Mouse (Mus musculus): ENCODE data around the gene Gm14124. TPM values are rescaled to one million over a fixed set of nuclear protein-coding genes. Genes with fewer than 3 reads are reported as not detected.
"Not testable (repeated sequence)": the region's sequence is repeated elsewhere in the genome, so short reads cannot be mapped to it uniquely, and the experiment has no call there.

The Gm14124 gene
- polyA plus RNA-seq (2014; fragmentation: Nextera tagmentation; extraction: Ambion mirVana): not detected in 2 replicates

DNA sequence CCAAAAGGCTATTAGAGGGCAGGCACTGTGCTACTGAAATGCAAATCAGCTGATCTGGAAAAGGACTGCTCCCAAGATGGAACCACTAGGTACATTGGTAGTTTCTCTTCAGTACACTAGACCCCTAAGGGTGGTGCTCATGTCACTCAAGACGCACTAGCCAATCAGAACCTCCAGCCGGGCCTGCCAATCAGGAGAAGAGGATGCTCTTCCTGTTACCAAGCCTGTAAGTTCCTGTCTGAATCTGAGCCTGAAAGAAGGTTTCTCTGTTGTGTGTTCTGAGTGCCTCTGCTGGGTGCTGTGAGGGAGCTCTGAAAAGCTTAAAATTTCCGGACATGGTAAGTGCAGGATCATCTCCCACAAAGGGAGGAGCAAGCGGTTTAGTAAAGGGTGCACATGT is at the start of gene Gm14124:
Gm14124 (plus strand) TSS at position 227 of the 400 bp plus-strand sequence.
- not testable (repeated sequence) for H3K27ac ChIP-seq (replicated peaks; ENCODE audit: low read depth, low read length); H3K36me3 ChIP-seq (ENCODE audit: control insufficient read depth, insufficient read depth, low read length); H3K4me1 ChIP-seq (ENCODE audit: control insufficient read depth, insufficient read depth, low read length); H3K27me3 ChIP-seq (ENCODE audit: control insufficient read depth, insufficient read depth, low read length); H3K9me3 ChIP-seq (ENCODE audit: control insufficient read depth, low read length); H3K4me3 ChIP-seq (ENCODE audit: low read depth, low read length); ATAC-seq (ENCODE audit: insufficient number of reproducible peaks, low FRiP score, low TSS enrichment, low read depth); DNase-seq (ENCODE audit: low spot score); H3K4me2 ChIP-seq (ENCODE audit: low read depth, severe bottlenecking); H3K9ac ChIP-seq (ENCODE audit: low read length)
- WGBS: 87% methylated on average over 4 of the region's 4 CpGs

DNA sequence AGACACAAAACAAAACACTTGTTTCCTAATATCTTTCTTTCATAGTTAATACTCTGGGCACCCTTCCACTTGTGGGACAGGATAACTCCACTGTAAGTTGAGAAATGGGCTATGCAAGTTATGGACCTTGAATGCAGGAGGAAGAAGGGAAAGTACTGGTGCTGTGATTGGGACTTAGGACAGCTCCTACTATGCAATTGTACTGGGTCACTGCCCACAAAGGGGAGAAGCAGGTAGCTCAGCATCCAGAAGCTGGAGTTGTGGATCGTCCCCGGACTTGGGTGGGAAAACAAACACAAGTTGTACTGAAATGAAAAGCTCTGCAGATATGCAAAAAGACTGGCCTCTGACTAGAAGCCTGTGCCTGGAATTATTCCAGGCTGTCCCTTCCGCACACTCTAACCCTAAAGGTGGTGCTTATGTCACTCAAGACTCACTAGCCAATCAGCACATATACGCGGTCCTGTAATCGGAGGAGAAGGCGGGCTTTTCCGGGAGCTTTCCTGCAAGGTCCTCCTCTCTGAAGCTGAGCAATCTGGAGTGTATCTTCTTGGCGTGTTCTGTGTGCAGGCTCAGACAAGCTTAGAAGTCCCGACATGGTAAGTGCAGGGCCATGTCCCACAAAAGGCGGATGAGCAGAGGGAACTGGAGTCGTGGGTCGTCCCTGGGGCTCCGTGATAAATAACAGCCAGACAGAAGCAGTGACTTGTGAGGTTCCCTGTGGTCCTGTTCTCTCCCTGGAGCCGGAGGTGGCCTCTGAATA is 39.5 kb upstream of the Gm14124 start, which contains the start of gene Zfp937:
Zfp937 (plus strand) TSS at position 474 of the 763 bp plus-strand sequence.
- peak within 1 kb of the TSS; percentile 33 for H3K4me3 ChIP-seq (ENCODE audit: low read depth, low read length)
- H3K4me2 ChIP-seq (ENCODE audit: low read depth, severe bottlenecking): peak within 1 kb of the TSS; percentile 30; the same call in 1 of the 2 replicates
- not testable (repeated sequence) for H3K4me1 ChIP-seq (ENCODE audit: control insufficient read depth, insufficient read depth, low read length); H3K9me3 ChIP-seq (ENCODE audit: control insufficient read depth, low read length); H3K27ac ChIP-seq (replicated peaks; ENCODE audit: low read depth, low read length); H3K36me3 ChIP-seq (ENCODE audit: control insufficient read depth, insufficient read depth, low read length); H3K27me3 ChIP-seq (ENCODE audit: control insufficient read depth, insufficient read depth, low read length)
- DNase-seq (ENCODE audit: low spot score): peak; percentile 68
- H3K9ac ChIP-seq (ENCODE audit: low read length): peak within 1 kb of the TSS; percentile 48
- peak; percentile 100 for ATAC-seq (ENCODE audit: insufficient number of reproducible peaks, low FRiP score, low TSS enrichment, low read depth)
- 2% methylated on average over 15 of the region's 15 CpGs for WGBS

DNA sequence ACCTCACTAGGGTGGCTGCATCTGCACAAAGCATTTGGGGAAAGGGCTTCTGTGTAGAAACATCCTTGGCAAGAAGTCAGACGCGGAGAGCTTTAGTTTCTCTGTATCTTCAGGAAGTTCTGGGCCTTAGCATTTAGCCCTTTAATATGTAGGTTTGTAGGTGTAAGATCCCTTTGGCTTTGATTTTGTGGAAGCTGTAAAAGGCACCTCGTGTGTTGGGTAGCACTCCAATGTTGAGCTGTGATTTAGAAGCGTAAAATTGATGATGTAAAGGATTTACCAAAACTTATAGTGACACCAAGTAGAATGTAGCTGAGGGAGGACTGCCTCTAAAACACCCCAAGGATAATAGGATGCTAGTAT is 39.0 kb upstream of the Gm14124 start:
- not testable (repeated sequence) for ATAC-seq (ENCODE audit: insufficient number of reproducible peaks, low FRiP score, low TSS enrichment, low read depth); H3K27ac ChIP-seq (replicated peaks; ENCODE audit: low read depth, low read length); H3K4me1 ChIP-seq (ENCODE audit: control insufficient read depth, insufficient read depth, low read length); H3K9me3 ChIP-seq (ENCODE audit: control insufficient read depth, low read length); H3K36me3 ChIP-seq (ENCODE audit: control insufficient read depth, insufficient read depth, low read length); H3K27me3 ChIP-seq (ENCODE audit: control insufficient read depth, insufficient read depth, low read length); DNase-seq (ENCODE audit: low spot score)
- Histone ChIP-seq H3K4me3 (ENCODE audit: low read depth, low read length) (peak overlapping the region; percentile 33), H3K9ac (ENCODE audit: low read length) (peak overlapping the region; percentile 48), H3K4me2 (ENCODE audit: low read depth, severe bottlenecking) (peak overlapping the region; percentile 30; the same call in 1 of the 2 replicates)
- 6% methylated on average over 2 of the region's 4 CpGs for WGBS

DNA sequence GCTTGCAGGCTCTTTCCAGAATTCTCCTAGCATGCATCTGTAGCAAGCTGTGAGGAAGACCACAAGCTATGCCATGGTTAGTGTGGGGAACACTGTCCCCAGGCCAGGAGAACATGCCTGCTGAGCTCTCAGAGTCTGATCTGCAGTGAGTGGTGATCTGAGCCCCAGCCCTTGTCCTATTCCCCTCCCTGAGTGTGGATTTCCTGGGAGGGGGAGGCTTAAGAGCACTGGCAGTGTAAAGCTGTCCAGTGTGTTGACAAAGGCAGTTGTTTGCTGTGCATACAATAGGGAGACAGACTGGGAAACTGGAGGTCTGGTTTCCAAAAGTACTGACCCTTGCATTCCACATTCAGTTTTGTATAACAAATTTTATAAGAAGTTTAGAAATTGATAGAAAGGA is 34.1 kb upstream of the Gm14124 start:
- not testable (repeated sequence) for H3K4me2 ChIP-seq (ENCODE audit: low read depth, severe bottlenecking); ATAC-seq (ENCODE audit: insufficient number of reproducible peaks, low FRiP score, low TSS enrichment, low read depth); H3K4me3 ChIP-seq (ENCODE audit: low read depth, low read length); H3K27me3 ChIP-seq (ENCODE audit: control insufficient read depth, insufficient read depth, low read length); H3K36me3 ChIP-seq (ENCODE audit: control insufficient read depth, insufficient read depth, low read length); H3K27ac ChIP-seq (replicated peaks; ENCODE audit: low read depth, low read length); H3K9me3 ChIP-seq (ENCODE audit: control insufficient read depth, low read length); H3K4me1 ChIP-seq (ENCODE audit: control insufficient read depth, insufficient read depth, low read length); DNase-seq (ENCODE audit: low spot score); H3K9ac ChIP-seq (ENCODE audit: low read length)

- Histone ChIP-seq H3K27me3 (ENCODE audit: control insufficient read depth, insufficient read depth, low read length) (no peaks in the 10 kb centered on the region), H3K4me1 (ENCODE audit: control insufficient read depth, insufficient read depth, low read length) (no peaks in the 10 kb centered on the region), H3K36me3 (ENCODE audit: control insufficient read depth, insufficient read depth, low read length) (peaks cover 2% of the 10 kb centered on the region; the same call in 1 of the 2 replicates), H3K9me3 (ENCODE audit: control insufficient read depth, low read length) (no peaks in the 10 kb centered on the region), H3K27ac (replicated peaks; ENCODE audit: low read depth, low read length) (no peak overlapping the region), H3K4me2 (ENCODE audit: low read depth, severe bottlenecking) (no peak overlapping the region), H3K4me3 (ENCODE audit: low read depth, low read length) (no peak overlapping the region), H3K9ac (ENCODE audit: low read length) (no peak overlapping the region)
- no peak for ATAC-seq (ENCODE audit: insufficient number of reproducible peaks, low FRiP score, low TSS enrichment, low read depth)
- DNase-seq (ENCODE audit: low spot score): no peak
- 81% methylated on average over 2 of the region's 2 CpGs for WGBS
Measured at GRCm38 (mm10) chr2:150243211-150243610, 14.1 kb upstream of the Gm14124 start.

GRCm38 (mm10) chr2:150255491-150255890 is 1.8 kb upstream of the Gm14124 start, which contains the start of gene Gm21994:
Gene Gm21994 (minus strand): TSS chr2:150255591.
- not testable (repeated sequence) for H3K4me1 ChIP-seq (ENCODE audit: control insufficient read depth, insufficient read depth, low read length); H3K4me2 ChIP-seq (ENCODE audit: low read depth, severe bottlenecking); H3K9ac ChIP-seq (ENCODE audit: low read length); H3K27me3 ChIP-seq (ENCODE audit: control insufficient read depth, insufficient read depth, low read length); H3K27ac ChIP-seq (replicated peaks; ENCODE audit: low read depth, low read length); H3K36me3 ChIP-seq (ENCODE audit: control insufficient read depth, insufficient read depth, low read length); H3K9me3 ChIP-seq (ENCODE audit: control insufficient read depth, low read length); DNase-seq (ENCODE audit: low spot score); H3K4me3 ChIP-seq (ENCODE audit: low read depth, low read length); ATAC-seq (ENCODE audit: insufficient number of reproducible peaks, low FRiP score, low TSS enrichment, low read depth)
- 59% methylated on average over 2 of the region's 2 CpGs for WGBS

- not testable (repeated sequence) for H3K36me3 ChIP-seq (ENCODE audit: control insufficient read depth, insufficient read depth, low read length); H3K27ac ChIP-seq (replicated peaks; ENCODE audit: low read depth, low read length); H3K9ac ChIP-seq (ENCODE audit: low read length); H3K4me2 ChIP-seq (ENCODE audit: low read depth, severe bottlenecking); ATAC-seq (ENCODE audit: insufficient number of reproducible peaks, low FRiP score, low TSS enrichment, low read depth); H3K4me1 ChIP-seq (ENCODE audit: control insufficient read depth, insufficient read depth, low read length); H3K4me3 ChIP-seq (ENCODE audit: low read depth, low read length); H3K27me3 ChIP-seq (ENCODE audit: control insufficient read depth, insufficient read depth, low read length); H3K9me3 ChIP-seq (ENCODE audit: control insufficient read depth, low read length); DNase-seq (ENCODE audit: low spot score)
- WGBS: 74% methylated on average over 2 of the region's 2 CpGs
Measured at GRCm38 (mm10) chr2:150256861-150257260, 456 bp upstream of the Gm14124 start.

DNA sequence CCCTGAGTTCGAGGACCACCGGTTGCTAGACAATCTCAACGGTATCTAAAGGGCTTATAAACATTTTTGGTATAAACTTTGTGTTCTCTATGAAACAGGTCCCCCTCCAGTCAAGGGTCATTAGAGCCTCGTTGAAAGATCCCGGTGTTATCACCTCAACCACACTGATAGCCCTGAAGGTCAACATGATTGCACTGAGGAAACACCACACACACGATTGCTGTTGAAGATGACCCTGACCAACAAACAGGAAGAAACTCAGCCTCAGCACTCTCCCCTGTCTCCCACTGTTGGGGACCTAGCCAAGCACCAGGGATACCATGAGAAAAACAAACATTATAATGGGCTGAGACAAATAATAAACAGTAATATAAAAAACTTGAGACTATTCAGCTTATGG is 36.4 kb downstream of the Gm14124 start:
- no peaks in the 10 kb centered on the region for H3K36me3 ChIP-seq (ENCODE audit: control insufficient read depth, insufficient read depth, low read length)
- DNase-seq (ENCODE audit: low spot score) (no peak), ATAC-seq (ENCODE audit: insufficient number of reproducible peaks, low FRiP score, low TSS enrichment, low read depth) (no peak)
- H3K27me3 ChIP-seq (ENCODE audit: control insufficient read depth, insufficient read depth, low read length): no peaks in the 10 kb centered on the region
- no peak overlapping the region for H3K4me2 ChIP-seq (ENCODE audit: low read depth, severe bottlenecking)
- no peak overlapping the region for H3K4me3 ChIP-seq (ENCODE audit: low read depth, low read length)
- no peak overlapping the region for H3K27ac ChIP-seq (replicated peaks; ENCODE audit: low read depth, low read length)
- no peaks in the 10 kb centered on the region for H3K4me1 ChIP-seq (ENCODE audit: control insufficient read depth, insufficient read depth, low read length)
- H3K9ac ChIP-seq (ENCODE audit: low read length): no peak overlapping the region
- no peaks in the 10 kb centered on the region for H3K9me3 ChIP-seq (ENCODE audit: control insufficient read depth, low read length)
- WGBS: 84% methylated on average over 6 of the region's 6 CpGs

All from limb, embryonic 11.5 days (tissue).